Mouse (Mus musculus): ENCODE measurements at regions not wholly inside any gene's neighbourhood (a gene's known extent, or its start where the extent isn't known, plus 50 kb on each side); places are given as distances from the start of the nearest gene placed in this dataset.

GRCm38 (mm10) chr5:9954652-9955051, 229.7 kb upstream of the Grm3 start:
- Histone ChIP-seq H3K9ac (ENCODE audit: low read length) (no peak overlapping the region), H3K27ac (ENCODE audit: low read depth, low read length) (no peak overlapping the region), H3K4me2 (ENCODE audit: low read depth) (no peak overlapping the region), H3K9me3 (ENCODE audit: control insufficient read depth, low read length) (no peaks in the 10 kb centered on the region), H3K27me3 (ENCODE audit: control insufficient read depth, insufficient read depth, low read length) (no peaks in the 10 kb centered on the region), H3K36me3 (ENCODE audit: control insufficient read depth, insufficient read depth, low read length) (no peaks in the 10 kb centered on the region), H3K4me1 (ENCODE audit: control insufficient read depth, insufficient read depth, low read length) (no peaks in the 10 kb centered on the region), H3K4me3 (ENCODE audit: low read depth, low read length) (no peak overlapping the region)
- WGBS, result 19% methylated on average over 3 of the region's 3 CpGs
- DNase-seq (ENCODE audit: low spot score) (peak; percentile 16), ATAC-seq (ENCODE audit: insufficient read depth, low FRiP score, low TSS enrichment) (peak; percentile 79)

- H3K27ac ChIP-seq (ENCODE audit: low read depth, low read length), result no peak overlapping the region
- DNase-seq (ENCODE audit: low spot score) (no peak), ATAC-seq (ENCODE audit: insufficient read depth, low FRiP score, low TSS enrichment) (no peak)
- no peak overlapping the region for H3K4me3 ChIP-seq (ENCODE audit: low read depth, low read length)
- no peaks in the 10 kb centered on the region for H3K4me1 ChIP-seq (ENCODE audit: control insufficient read depth, insufficient read depth, low read length)
- no peaks in the 10 kb centered on the region for H3K9me3 ChIP-seq (ENCODE audit: control insufficient read depth, low read length)
- WGBS, result 79% methylated on average over 2 of the region's 2 CpGs
- H3K4me2 ChIP-seq (ENCODE audit: low read depth), result no peak overlapping the region
- H3K27me3 ChIP-seq (ENCODE audit: control insufficient read depth, insufficient read depth, low read length), result no peaks in the 10 kb centered on the region
- H3K36me3 ChIP-seq (ENCODE audit: control insufficient read depth, insufficient read depth, low read length), result no peaks in the 10 kb centered on the region
- H3K9ac ChIP-seq (ENCODE audit: low read length), result no peak overlapping the region
These were observed 213.8 kb upstream of the Grm3 start for GRCm38 (mm10) chr5:9938746-9939145.

- WGBS, result 70% methylated on average over 3 of the region's 3 CpGs
- H3K27ac ChIP-seq (ENCODE audit: low read depth, low read length), result no peak overlapping the region
- no peak for ATAC-seq (ENCODE audit: insufficient read depth, low FRiP score, low TSS enrichment)
- no peaks in the 10 kb centered on the region for H3K9me3 ChIP-seq (ENCODE audit: control insufficient read depth, low read length)
- no peaks in the 10 kb centered on the region for H3K27me3 ChIP-seq (ENCODE audit: control insufficient read depth, insufficient read depth, low read length)
- no peak overlapping the region for H3K9ac ChIP-seq (ENCODE audit: low read length)
- no peaks in the 10 kb centered on the region for H3K4me1 ChIP-seq (ENCODE audit: control insufficient read depth, insufficient read depth, low read length)
- no peak overlapping the region for H3K4me3 ChIP-seq (ENCODE audit: low read depth, low read length)
- no peak overlapping the region for H3K4me2 ChIP-seq (ENCODE audit: low read depth)
- H3K36me3 ChIP-seq (ENCODE audit: control insufficient read depth, insufficient read depth, low read length), result no peaks in the 10 kb centered on the region
- DNase-seq (ENCODE audit: low spot score), result no peak
These were observed 188.0 kb upstream of the Grm3 start for GRCm38 (mm10) chr5:9912936-9913335.

GRCm38 (mm10) chr5:9911783-9912182, 186.8 kb upstream of the Grm3 start:
- ATAC-seq (ENCODE audit: insufficient read depth, low FRiP score, low TSS enrichment) (no peak), DNase-seq (ENCODE audit: low spot score) (no peak)
- Histone ChIP-seq H3K4me3 (ENCODE audit: low read depth, low read length) (no peak overlapping the region), H3K9me3 (ENCODE audit: control insufficient read depth, low read length) (no peaks in the 10 kb centered on the region), H3K36me3 (ENCODE audit: control insufficient read depth, insufficient read depth, low read length) (no peaks in the 10 kb centered on the region), H3K27ac (ENCODE audit: low read depth, low read length) (no peak overlapping the region), H3K27me3 (ENCODE audit: control insufficient read depth, insufficient read depth, low read length) (no peaks in the 10 kb centered on the region), H3K4me1 (ENCODE audit: control insufficient read depth, insufficient read depth, low read length) (no peaks in the 10 kb centered on the region), H3K4me2 (ENCODE audit: low read depth) (no peak overlapping the region), H3K9ac (ENCODE audit: low read length) (no peak overlapping the region)
- 97% methylated on average over 1 of the region's 1 CpGs for WGBS

- ATAC-seq (ENCODE audit: insufficient read depth, low FRiP score, low TSS enrichment), result no peak
- H3K4me2 ChIP-seq (ENCODE audit: low read depth), result no peak overlapping the region
These were observed 186.1 kb upstream of the Grm3 start for GRCm38 (mm10) chr5:9911089-9911473.

GRCm38 (mm10) chr5:9910452-9911088, 185.6 kb upstream of the Grm3 start:
- Histone ChIP-seq H3K4me1 (ENCODE audit: control insufficient read depth, insufficient read depth, low read length) (no peaks in the 10 kb centered on the region), H3K4me3 (ENCODE audit: low read depth, low read length) (no peak overlapping the region), H3K9me3 (ENCODE audit: control insufficient read depth, low read length) (no peaks in the 10 kb centered on the region), H3K9ac (ENCODE audit: low read length) (no peak overlapping the region), H3K27ac (ENCODE audit: low read depth, low read length) (no peak overlapping the region), H3K27me3 (ENCODE audit: control insufficient read depth, insufficient read depth, low read length) (no peaks in the 10 kb centered on the region), H3K4me2 (ENCODE audit: low read depth) (no peak overlapping the region), H3K36me3 (ENCODE audit: control insufficient read depth, insufficient read depth, low read length) (no peaks in the 10 kb centered on the region)
- 77% methylated on average over 1 of the region's 1 CpGs for WGBS
- ATAC-seq (ENCODE audit: insufficient read depth, low FRiP score, low TSS enrichment), result peak; percentile 59; the same call in 1 of the 2 replicates
- no peak for DNase-seq (ENCODE audit: low spot score)

More at GRCm38 (mm10) chr5:9911089-9911473, 186.1 kb upstream of the Grm3 start:
- no peaks in the 10 kb centered on the region for H3K27me3 ChIP-seq (ENCODE audit: control insufficient read depth, insufficient read depth, low read length)
- no peaks in the 10 kb centered on the region for H3K9me3 ChIP-seq (ENCODE audit: control insufficient read depth, low read length)
- no peak for DNase-seq (ENCODE audit: low spot score)
- no peak overlapping the region for H3K4me3 ChIP-seq (ENCODE audit: low read depth, low read length)
- no peak overlapping the region for H3K9ac ChIP-seq (ENCODE audit: low read length)
- no peaks in the 10 kb centered on the region for H3K36me3 ChIP-seq (ENCODE audit: control insufficient read depth, insufficient read depth, low read length)
- H3K27ac ChIP-seq (ENCODE audit: low read depth, low read length), result no peak overlapping the region
- H3K4me1 ChIP-seq (ENCODE audit: control insufficient read depth, insufficient read depth, low read length), result no peaks in the 10 kb centered on the region

- Histone ChIP-seq H3K4me3 (ENCODE audit: low read depth, low read length) (no peak overlapping the region), H3K4me1 (ENCODE audit: control insufficient read depth, insufficient read depth, low read length) (no peaks in the 10 kb centered on the region), H3K27me3 (ENCODE audit: control insufficient read depth, insufficient read depth, low read length) (no peaks in the 10 kb centered on the region), H3K9ac (ENCODE audit: low read length) (no peak overlapping the region), H3K4me2 (ENCODE audit: low read depth) (no peak overlapping the region), H3K9me3 (ENCODE audit: control insufficient read depth, low read length) (no peaks in the 10 kb centered on the region), H3K36me3 (ENCODE audit: control insufficient read depth, insufficient read depth, low read length) (no peaks in the 10 kb centered on the region), H3K27ac (ENCODE audit: low read depth, low read length) (no peak overlapping the region)
- ATAC-seq (ENCODE audit: insufficient read depth, low FRiP score, low TSS enrichment) (no peak), DNase-seq (ENCODE audit: low spot score) (no peak)
- WGBS, result 89% methylated on average over 2 of the region's 2 CpGs
These were observed 170.3 kb upstream of the Grm3 start for GRCm38 (mm10) chr5:9895297-9895696.

GRCm38 (mm10) chr5:9878063-9878462, 153.1 kb upstream of the Grm3 start:
- no peak overlapping the region for H3K4me3 ChIP-seq (ENCODE audit: low read depth, low read length)
- H3K9ac ChIP-seq (ENCODE audit: low read length), result no peak overlapping the region
- H3K27me3 ChIP-seq (ENCODE audit: control insufficient read depth, insufficient read depth, low read length), result no peaks in the 10 kb centered on the region
- H3K27ac ChIP-seq (ENCODE audit: low read depth, low read length), result no peak overlapping the region
- no peaks in the 10 kb centered on the region for H3K36me3 ChIP-seq (ENCODE audit: control insufficient read depth, insufficient read depth, low read length)
- H3K4me2 ChIP-seq (ENCODE audit: low read depth), result no peak overlapping the region
- ATAC-seq (ENCODE audit: insufficient read depth, low FRiP score, low TSS enrichment), result no peak
- H3K9me3 ChIP-seq (ENCODE audit: control insufficient read depth, low read length), result no peaks in the 10 kb centered on the region
- no peaks in the 10 kb centered on the region for H3K4me1 ChIP-seq (ENCODE audit: control insufficient read depth, insufficient read depth, low read length)
- DNase-seq (ENCODE audit: low spot score), result no peak
- 79% methylated on average over 1 of the region's 1 CpGs for WGBS

GRCm38 (mm10) chr5:9869091-9869490, 144.1 kb upstream of the Grm3 start:
- H3K9me3 ChIP-seq (ENCODE audit: control insufficient read depth, low read length), result no peaks in the 10 kb centered on the region
- 88% methylated on average over 4 of the region's 4 CpGs for WGBS
- H3K4me2 ChIP-seq (ENCODE audit: low read depth), result no peak overlapping the region
- H3K27ac ChIP-seq (ENCODE audit: low read depth, low read length), result no peak overlapping the region
- DNase-seq (ENCODE audit: low spot score) (no peak), ATAC-seq (ENCODE audit: insufficient read depth, low FRiP score, low TSS enrichment) (no peak)
- no peaks in the 10 kb centered on the region for H3K4me1 ChIP-seq (ENCODE audit: control insufficient read depth, insufficient read depth, low read length)
- H3K27me3 ChIP-seq (ENCODE audit: control insufficient read depth, insufficient read depth, low read length), result no peaks in the 10 kb centered on the region
- H3K9ac ChIP-seq (ENCODE audit: low read length), result no peak overlapping the region
- H3K4me3 ChIP-seq (ENCODE audit: low read depth, low read length), result no peak overlapping the region
- no peaks in the 10 kb centered on the region for H3K36me3 ChIP-seq (ENCODE audit: control insufficient read depth, insufficient read depth, low read length)
